8 mouse cellular contexts compared by ENCODE assay signal in the genomic region with DNA sequence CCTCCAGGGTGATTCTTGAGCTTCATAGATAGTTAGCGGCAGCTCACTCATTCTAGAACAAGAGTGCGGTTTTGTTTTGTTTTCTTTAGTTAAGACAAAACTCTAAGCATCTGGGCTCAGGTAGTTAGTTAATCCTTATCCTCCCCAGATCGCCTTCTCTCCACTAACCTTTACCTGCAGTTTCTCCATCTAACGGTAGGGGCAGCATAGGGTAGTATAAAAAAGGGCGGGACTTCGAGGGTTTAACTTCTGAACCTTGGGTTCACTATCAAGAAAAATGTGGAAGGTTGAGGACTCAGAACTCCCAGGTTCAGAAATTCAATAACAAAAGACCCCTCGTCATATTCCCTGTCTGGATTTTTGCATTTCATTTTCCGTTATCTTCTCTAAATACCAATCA. TPM values are rescaled to one million over a fixed set of nuclear protein-coding genes. Genes with fewer than 3 reads are reported as not detected.
DNase-seq lines count a peak whose midpoint lies in the region; ATAC-seq and TF ChIP-seq lines count a peak whose summit lies in the region.

No protein-coding gene starts in this region.

- no peak overlapping the region for H3K27ac ChIP-seq in heart, embryonic 12.5 days (ENCODE audit: poor library complexity, severe bottlenecking)

- H3K36me3 ChIP-seq in heart, embryonic 12.5 days = no peaks in the 10 kb centered on the region
- no peaks in the 10 kb centered on the region for H3K36me3 ChIP-seq in G1E (replicated peaks)

- WGBS in heart, embryonic 12.5 days = 14% methylated on average over 8 of the region's 8 CpGs

- H3K27me3 ChIP-seq in heart, embryonic 12.5 days (replicated peaks) = 0 out of 2 replicates have a peak, but pooled peaks cover 3% of the 10 kb centered on the region
- peaks cover 18% of the 10 kb centered on the region for H3K27me3 ChIP-seq in G1E (ENCODE audit: insufficient read depth, low read length)

- no peak overlapping the region for H3K4me2 ChIP-seq in heart, embryonic 12.5 days

- no peak overlapping the region for H3K9ac ChIP-seq in heart, embryonic 12.5 days

- peak; percentile 52 for DNase-seq in heart, postnatal 4 days
- DNase-seq in 416B (ENCODE audit: low read depth) = peak; percentile 17
- peak; percentile 4 for DNase-seq in G1E (ENCODE audit: low spot score)
- peak; percentile 71 for DNase-seq in retina, adult 2 months (ENCODE audit: low read depth, low spot score)
- no peak for DNase-seq in ovary, postnatal 36 days (ENCODE audit: low spot score)
- DNase-seq in yolk sac, embryonic 10.5 days (ENCODE audit: low spot score) = no peak

- peaks cover 18% of the 10 kb centered on the region for H3K4me1 ChIP-seq in heart, embryonic 12.5 days (replicated peaks)
- H3K4me1 ChIP-seq in G1E (ENCODE audit: insufficient read depth, low read depth, low read length) = no peaks in the 10 kb centered on the region

- ATAC-seq in heart, embryonic 12.5 days (ENCODE audit: insufficient number of reproducible peaks, low FRiP score) = no peak
- no peak for ATAC-seq in G1E (ENCODE audit: extremely low read depth, insufficient number of reproducible peaks, low FRiP score, poor library complexity, severe bottlenecking)
- ATAC-seq in hematopoietic stem cell, adult 5-6 weeks (replicated peaks in 1 of 2; ENCODE audit: insufficient read depth in 1 of 2, low FRiP score in 2 of 2, low TSS enrichment in 1 of 2, low read depth in 1 of 2, poor library complexity in 2 of 2, severe bottlenecking in 2 of 2) = 0 out of 4 replicates have a peak, but pooled peaks have one; percentile 43 to 48

- no peaks in the 10 kb centered on the region for H3K9me3 ChIP-seq in heart, embryonic 12.5 days (replicated peaks)
- no peaks in the 10 kb centered on the region for H3K9me3 ChIP-seq in G1E (replicated peaks)

- H3K4me3 ChIP-seq in heart, embryonic 12.5 days = no peak overlapping the region
- no peak overlapping the region for H3K4me3 ChIP-seq in G1E (ENCODE audit: low read depth, low read length)

- no peak for TF ChIP-seq CTCF in G1E (IDR thresholded peaks at IDR 0.05; ENCODE audit: low read depth, low read length)

RNA-seq across cellular contexts. Expression of gene Rgmb, which starts 1.0 kb away (rescaled TPM):
- total RNA-seq in heart, postnatal 4 days (2021) = 10 to 100 TPM; 18.5 to 22.7 TPM
- 13.8 and 15.6 TPM in 2 replicates for polyA plus RNA-seq in heart, embryonic 12.5 days (2016; fragmentation: Nextera tagmentation; extraction: Ambion mirVana)
- total RNA-seq in G1E (2014; fragmentation: Nextera tagmentation) = not detected in 2 replicates
- 0.06 and 0.27 TPM in 2 replicates for total RNA-seq in G1E (2017)
- polyA plus RNA-seq in G1E (2012) = not detected in 2 replicates
- total RNA-seq in hematopoietic stem cell, adult 5-6 weeks (2017) = 0.69 and 0.99 TPM in 2 replicates

Comparison
In these comparisons a context has a peak if more than half of its experiments do, and no peak if none do; other contexts are left out.
1. DNase-seq: peak in heart, postnatal 4 days (single experiment), 416B (single experiment), G1E (single experiment) and retina, adult 2 months (single experiment); none in ovary, postnatal 36 days (single experiment) and yolk sac, embryonic 10.5 days (single experiment).
2. ATAC-seq: peak in hematopoietic stem cell, adult 5-6 weeks (2 of 2); none in heart, embryonic 12.5 days (single experiment) and G1E (single experiment).